Mouse (Mus musculus): ENCODE results near the gene Fbxo27.

DNA sequence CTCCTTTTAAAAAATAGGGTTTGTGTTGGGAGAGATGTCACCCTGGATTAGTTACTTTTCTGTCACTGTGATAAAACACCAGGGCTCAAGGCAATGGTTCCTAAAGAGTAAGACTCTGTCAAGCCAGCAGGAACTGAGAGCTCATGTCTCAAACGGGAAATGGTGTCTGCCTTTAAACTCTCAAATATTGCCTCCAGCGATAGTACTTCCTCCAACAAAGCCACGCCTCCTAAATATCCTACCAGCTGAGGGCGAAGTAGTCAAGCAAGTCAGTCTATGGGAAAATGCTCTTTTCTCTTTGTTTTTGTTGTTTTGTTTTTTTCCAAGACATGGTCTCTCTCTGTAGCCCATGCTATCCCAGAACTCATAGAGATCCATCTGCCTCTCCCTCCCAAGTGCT lies 21.5 kb upstream of the Fbxo27 start:
- no peak for TF ChIP-seq POLR2A (IDR thresholded peaks at IDR 0.05; ENCODE audit: control insufficient read depth, extremely low read depth, insufficient read depth, low read length, poor library complexity)
- no peak for TF ChIP-seq CTCF (IDR thresholded peaks at IDR 0.05; ENCODE audit: borderline replicate concordance, control insufficient read depth, extremely low read depth, insufficient read depth, low read length, poor library complexity)

All from thymus, adult 2 months (tissue).